8 mouse cellular contexts compared by ENCODE assay signal in the genomic region with DNA sequence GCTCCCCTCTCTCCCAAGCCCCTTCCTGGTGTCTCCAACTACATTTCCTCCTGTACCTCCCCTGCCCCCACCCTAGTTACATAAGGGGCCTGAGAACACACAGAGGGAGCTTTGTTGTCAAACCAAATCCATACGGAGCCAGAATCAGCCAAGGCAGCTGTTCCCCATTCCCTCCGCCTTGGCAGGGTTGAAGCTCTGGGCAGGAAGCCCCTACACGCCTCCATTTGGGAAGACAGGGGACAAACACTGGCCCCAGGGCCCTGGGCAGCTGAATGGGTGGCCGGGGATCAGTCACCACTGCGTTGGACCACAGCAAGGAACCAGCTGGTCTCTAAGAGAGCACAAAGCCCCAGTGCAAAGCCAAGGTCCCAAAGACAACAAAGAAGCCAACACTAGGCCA. TPM values are rescaled to one million over a fixed set of nuclear protein-coding genes. Genes with fewer than 3 reads are reported as not detected.
DNase-seq lines count a peak whose midpoint lies in the region; ATAC-seq lines count a peak whose summit lies in the region.

No protein-coding gene starts in this region.

- 0 out of 2 replicates have a peak, but pooled peaks cover 4% of the 10 kb centered on the region for H3K36me3 ChIP-seq in embryonic facial prominence, embryonic 10.5 days (replicated peaks)
- no peaks in the 10 kb centered on the region for H3K36me3 ChIP-seq in heart, embryonic 13.5 days
- H3K36me3 ChIP-seq in lung, embryonic 15.5 days = no peaks in the 10 kb centered on the region

- H3K4me1 ChIP-seq in embryonic facial prominence, embryonic 10.5 days = peaks cover 68% of the 10 kb centered on the region
- peaks cover 76% of the 10 kb centered on the region for H3K4me1 ChIP-seq in heart, embryonic 13.5 days
- peaks cover 64% of the 10 kb centered on the region for H3K4me1 ChIP-seq in lung, embryonic 15.5 days

- H3K27ac ChIP-seq in embryonic facial prominence, embryonic 10.5 days (replicated peaks) = peak overlapping the region; percentile 83
- peak overlapping the region; percentile 33; the same call in 1 of the 2 replicates for H3K27ac ChIP-seq in heart, embryonic 13.5 days (replicated peaks)
- peak overlapping the region; percentile 62 for H3K27ac ChIP-seq in lung, embryonic 15.5 days

- H3K4me2 ChIP-seq in heart, embryonic 13.5 days = no peak overlapping the region
- no peak overlapping the region for H3K4me2 ChIP-seq in lung, embryonic 15.5 days

- no peaks in the 10 kb centered on the region for H3K27me3 ChIP-seq in embryonic facial prominence, embryonic 10.5 days (replicated peaks; ENCODE audit: low read depth, poor library complexity, severe bottlenecking)
- H3K27me3 ChIP-seq in heart, embryonic 13.5 days (replicated peaks) = no peaks in the 10 kb centered on the region
- no peaks in the 10 kb centered on the region for H3K27me3 ChIP-seq in lung, embryonic 15.5 days

- no peak for ATAC-seq in heart, embryonic 13.5 days (ENCODE audit: extremely low read depth, insufficient number of reproducible peaks, low FRiP score, low TSS enrichment)
- peak; percentile 85 for ATAC-seq in lung, embryonic 15.5 days (ENCODE audit: borderline replicate concordance, extremely low read depth, low FRiP score, low TSS enrichment)

- H3K9me3 ChIP-seq in embryonic facial prominence, embryonic 10.5 days = no peaks in the 10 kb centered on the region
- no peaks in the 10 kb centered on the region for H3K9me3 ChIP-seq in heart, embryonic 13.5 days
- no peaks in the 10 kb centered on the region for H3K9me3 ChIP-seq in lung, embryonic 15.5 days

- no peak overlapping the region for H3K4me3 ChIP-seq in embryonic facial prominence, embryonic 10.5 days
- H3K4me3 ChIP-seq in heart, embryonic 13.5 days = no peak overlapping the region
- no peak overlapping the region for H3K4me3 ChIP-seq in lung, embryonic 15.5 days

- WGBS in embryonic facial prominence, embryonic 10.5 days = 27% methylated on average over 5 of the region's 5 CpGs
- WGBS in heart, embryonic 13.5 days = 62% methylated on average over 5 of the region's 5 CpGs
- 35% methylated on average over 5 of the region's 5 CpGs for WGBS in lung, embryonic 15.5 days

- no peak overlapping the region for H3K9ac ChIP-seq in heart, embryonic 13.5 days
- H3K9ac ChIP-seq in lung, embryonic 15.5 days = no peak overlapping the region

- DNase-seq in kidney, postnatal 10 days = peak; percentile 61
- no peak for DNase-seq in kidney, postnatal 25 days
- DNase-seq in embryonic facial prominence, embryonic 10.5 days (ENCODE audit: low spot score) = peak; percentile 76
- DNase-seq in layer of hippocampus, postnatal 14 days (ENCODE audit: low spot score in 2 of 2) = peak; percentile 82 to 93
- DNase-seq in B cell, adult 2 months = no peak
- DNase-seq in kidney, adult 18-20 months = no peak

RNA-seq across cellular contexts. Expression of gene St3gal4, which starts 10.2 kb away (rescaled TPM):
- 18.2 and 18.7 TPM in 2 replicates for polyA plus RNA-seq in embryonic facial prominence, embryonic 10.5 days (2016; fragmentation: Nextera tagmentation; extraction: Ambion mirVana)
- 15.4 and 20.9 TPM in 2 replicates for polyA plus RNA-seq in heart, embryonic 13.5 days (2015; fragmentation: Nextera tagmentation; extraction: Ambion mirVana)
- total RNA-seq in layer of hippocampus, postnatal 14 days (2021) = 10 to 100 TPM; 26.5 to 28.6 TPM
- polyA plus RNA-seq in lung, embryonic 15.5 days (2015; fragmentation: Nextera tagmentation; extraction: Ambion mirVana) = 36.4 and 37.4 TPM in 2 replicates

Comparison
In these comparisons a context has a peak if more than half of its experiments do, and no peak if none do; other contexts are left out.
1. DNase-seq: peak in kidney, postnatal 10 days (single experiment), embryonic facial prominence, embryonic 10.5 days (single experiment) and layer of hippocampus, postnatal 14 days (2 of 2); none in kidney, postnatal 25 days (0 of 2), B cell, adult 2 months (0 of 2) and kidney, adult 18-20 months (single experiment).
2. H3K27ac ChIP-seq: peak in every context shown above with its lines; median percentile 83 in embryonic facial prominence, embryonic 10.5 days; 62 in lung, embryonic 15.5 days; 33 in heart, embryonic 13.5 days.